Mouse (Mus musculus) embryo, embryonic 11.5 days (tissue): ENCODE results near the gene Arhgap24.

ENCODE experiments used
- DNase-seq: peaks from one replicate; pipeline ENCODE4 v3.0.0-alpha.2; 2012; ENCODE audit warnings: low read depth, low spot score

Arhgap24 gene

GRCm38 (mm10) chr5:102481215-102482211 is at the start of gene Arhgap24:
Gene Arhgap24 (plus strand): TSS chr5:102481391.
- peak; percentile 67 for DNase-seq

- DNase-seq, result no peak
Measured at GRCm38 (mm10) chr5:102434182-102434581, 47.0 kb upstream of the Arhgap24 start.

DNA sequence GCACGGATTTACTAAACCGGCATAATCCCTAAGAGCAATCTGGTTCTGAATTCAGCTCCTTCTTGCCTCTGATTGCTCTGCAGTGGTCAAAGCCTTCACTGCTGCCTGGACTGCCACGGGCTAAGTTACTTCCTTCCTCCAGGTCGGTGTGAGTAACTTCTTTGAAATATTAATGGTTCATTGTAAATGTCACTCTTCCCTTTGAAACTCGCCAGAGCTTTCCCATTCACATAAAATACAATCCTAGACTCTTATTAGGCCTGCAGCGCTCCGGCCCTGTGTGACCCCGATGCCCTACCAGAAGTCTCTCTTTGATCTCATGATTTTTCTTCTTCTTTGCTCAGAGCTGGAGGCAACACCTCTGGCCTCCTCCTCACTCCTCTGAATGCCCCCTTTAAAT is 44.6 kb upstream of the Arhgap24 start:
- no peak for DNase-seq

DNA sequence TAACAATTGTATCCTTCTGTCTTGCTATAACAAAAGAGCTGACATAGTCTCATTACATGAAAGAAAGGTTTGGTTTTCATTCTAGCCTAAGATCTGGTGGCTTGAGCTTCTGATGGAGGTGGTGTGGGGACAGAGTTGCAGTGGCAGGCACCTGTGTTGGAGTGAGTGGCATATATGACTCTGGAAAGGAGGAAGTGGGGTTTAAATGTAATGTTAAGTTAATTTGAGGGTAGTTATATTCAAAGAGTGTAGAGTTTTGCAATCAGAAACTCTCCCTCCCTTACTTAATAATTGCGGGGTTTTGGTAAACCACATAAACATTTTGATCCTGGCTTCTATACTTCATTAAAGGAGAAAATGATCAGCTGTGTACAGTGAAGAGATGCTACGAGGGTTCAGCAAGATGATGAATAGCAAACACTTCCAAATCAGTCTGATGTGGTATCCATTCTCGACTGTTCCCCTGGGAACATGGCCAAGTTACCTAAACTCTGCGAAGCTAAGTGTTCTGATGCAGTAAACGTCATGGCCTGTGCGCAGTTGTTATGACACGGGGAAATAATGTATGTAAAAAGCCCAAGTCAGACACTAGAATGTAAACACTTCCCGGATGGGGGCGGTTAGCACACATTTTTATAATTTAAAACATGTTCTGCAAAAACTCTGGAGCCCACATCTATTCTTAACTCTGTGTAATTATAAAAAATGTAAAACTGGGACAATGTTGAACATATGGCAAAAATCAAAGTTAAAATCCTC is 41.9 kb upstream of the Arhgap24 start:
- no peak for DNase-seq

GRCm38 (mm10) chr5:102447436-102447835 is 33.8 kb upstream of the Arhgap24 start:
- DNase-seq, result no peak

- no peak for DNase-seq
Measured at GRCm38 (mm10) chr5:102450897-102451296, 30.3 kb upstream of the Arhgap24 start.

- DNase-seq, result no peak
Measured at GRCm38 (mm10) chr5:102452079-102452797, 29.0 kb upstream of the Arhgap24 start.

DNA sequence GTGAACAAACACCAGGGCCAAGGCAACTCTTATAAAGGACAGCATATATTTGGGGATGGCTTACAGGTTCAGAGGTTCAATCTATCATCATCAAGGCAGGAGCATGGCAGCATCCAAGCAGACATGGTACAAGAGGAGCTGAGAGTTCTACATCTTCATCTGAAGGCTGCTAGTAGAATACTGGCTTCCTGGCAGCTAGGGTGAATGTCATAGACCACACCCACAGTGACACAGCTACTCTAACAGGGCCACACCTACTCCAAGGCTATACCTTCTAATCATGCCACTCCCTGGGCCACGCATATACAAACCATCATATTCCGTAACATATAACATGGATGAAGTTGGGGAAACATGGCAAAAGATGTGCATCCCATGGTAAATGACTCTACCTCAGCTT is 27.9 kb upstream of the Arhgap24 start:
- no peak for DNase-seq

- DNase-seq, result no peak
Measured at GRCm38 (mm10) chr5:102455247-102455646, 25.9 kb upstream of the Arhgap24 start.

DNA sequence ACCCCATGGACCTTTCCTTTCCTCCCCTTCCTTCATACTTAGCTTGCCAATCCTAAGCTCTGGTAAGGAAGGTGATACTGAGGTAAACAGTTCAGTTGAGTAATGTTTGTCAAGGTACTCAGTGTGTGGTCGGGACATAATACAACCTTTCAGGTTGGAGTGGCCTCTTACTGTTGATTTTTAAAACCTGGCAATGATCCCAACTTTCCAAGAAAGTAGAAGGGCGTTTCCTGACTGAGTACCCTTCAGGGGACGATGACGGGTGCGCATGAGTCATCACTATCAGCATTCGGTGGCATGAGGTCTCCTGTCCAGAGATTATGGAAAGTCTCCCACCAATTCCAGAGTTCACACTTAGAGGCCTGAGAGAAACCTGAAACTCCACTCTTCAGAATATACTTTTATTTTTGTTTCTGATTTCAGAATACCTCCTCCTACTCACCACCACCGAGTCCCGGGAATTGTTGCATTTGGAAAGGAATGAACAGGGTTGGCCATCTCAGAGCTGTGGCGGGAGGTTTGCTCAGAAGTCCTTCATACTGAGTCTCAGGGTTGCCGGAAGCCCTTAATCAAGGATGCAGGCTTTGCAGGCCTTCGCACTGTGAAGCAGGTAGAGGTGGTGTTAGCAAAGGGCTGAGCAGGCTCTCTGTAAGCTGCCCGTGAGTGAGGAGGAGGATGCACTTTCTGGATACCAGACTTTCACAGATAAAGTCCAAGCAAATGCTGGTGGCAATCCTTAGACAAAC is 20.6 kb upstream of the Arhgap24 start:
- no peak for DNase-seq

GRCm38 (mm10) chr5:102462948-102463347 is 18.2 kb upstream of the Arhgap24 start:
- DNase-seq, result no peak

- DNase-seq, result no peak
Measured at GRCm38 (mm10) chr5:102465372-102465771, 15.8 kb upstream of the Arhgap24 start.

DNA sequence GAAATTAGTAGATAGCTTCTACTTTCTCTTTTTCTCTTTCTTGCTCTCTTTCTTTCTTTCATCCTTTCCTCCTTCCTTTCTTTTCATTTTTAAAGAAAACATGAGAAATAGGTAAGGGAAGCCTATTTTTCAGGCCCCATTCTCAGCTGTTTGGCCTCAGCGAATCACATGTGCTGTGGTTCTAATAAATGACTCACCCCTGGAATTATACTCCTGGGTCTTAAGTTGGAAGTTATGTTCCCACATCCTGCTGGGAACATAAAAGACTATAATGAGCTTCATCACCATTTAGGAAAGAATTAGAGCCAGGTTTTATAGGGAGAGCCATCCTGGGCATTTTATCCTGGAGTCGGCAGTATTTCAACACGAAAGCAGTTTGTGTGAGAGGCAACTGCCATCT is 12.9 kb upstream of the Arhgap24 start:
- no peak for DNase-seq

DNA sequence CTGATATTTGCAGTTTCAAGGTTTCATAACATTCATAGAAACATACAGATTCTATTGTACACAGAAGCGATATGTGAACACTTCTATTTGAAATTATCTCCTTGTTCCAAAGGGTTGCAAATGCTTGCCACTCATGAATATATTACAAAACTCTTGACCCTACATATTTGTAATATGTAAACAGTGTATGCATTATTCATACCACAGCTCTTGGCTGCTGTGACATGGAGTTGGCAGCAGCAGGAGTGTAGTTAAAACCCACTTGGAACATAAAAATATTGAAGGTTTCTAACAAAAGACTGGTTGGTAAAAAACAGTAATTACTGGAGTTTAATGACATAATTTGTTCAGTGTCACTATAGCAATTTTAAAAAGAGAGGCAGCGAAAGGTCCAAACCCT is 10.9 kb upstream of the Arhgap24 start:
- DNase-seq, result no peak

- DNase-seq, result no peak
Measured at GRCm38 (mm10) chr5:102478076-102478475, 3.1 kb upstream of the Arhgap24 start.

GRCm38 (mm10) chr5:102483285-102483975 is 2.2 kb downstream of the Arhgap24 start:
- no peak for DNase-seq

DNA sequence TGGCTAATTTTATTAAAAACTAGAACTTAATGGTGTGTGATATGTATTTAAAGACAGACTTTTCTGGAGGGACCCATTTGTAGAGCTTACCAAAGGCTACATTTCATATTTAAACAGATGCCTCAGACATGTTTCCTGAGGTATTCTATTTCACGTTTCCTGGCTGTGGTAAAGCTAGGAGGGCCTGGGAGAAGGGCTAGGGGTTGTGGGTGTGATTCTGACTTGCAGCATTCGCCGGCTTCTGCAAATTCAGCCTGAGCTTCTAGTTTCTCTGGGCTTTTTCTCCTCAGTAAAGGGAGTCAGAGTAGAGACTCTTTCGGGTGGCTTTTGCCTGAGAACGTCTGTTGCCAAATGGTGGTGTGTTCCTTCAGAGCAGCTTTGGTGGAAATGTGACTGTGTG is 10.4 kb downstream of the Arhgap24 start:
- DNase-seq, result no peak

DNA sequence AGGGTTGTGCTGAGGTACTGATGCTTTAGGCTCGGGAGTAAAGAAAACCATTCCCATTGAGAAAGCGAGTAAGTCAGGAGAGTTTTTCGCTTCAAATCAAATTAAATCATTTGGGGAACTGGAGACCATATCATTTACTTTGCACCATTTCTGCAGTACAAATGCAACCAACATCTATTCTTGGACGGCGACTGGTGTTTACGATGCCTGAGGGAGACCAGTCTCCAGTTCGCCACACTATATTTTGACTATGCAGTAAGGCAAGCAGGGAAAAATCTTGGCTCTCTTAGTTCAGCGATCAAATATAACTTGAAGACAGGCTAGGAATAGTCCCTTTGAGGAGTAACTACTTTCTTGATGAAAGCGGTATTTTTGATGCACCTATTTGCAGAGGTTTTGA is 11.0 kb downstream of the Arhgap24 start:
- no peak for DNase-seq

DNA sequence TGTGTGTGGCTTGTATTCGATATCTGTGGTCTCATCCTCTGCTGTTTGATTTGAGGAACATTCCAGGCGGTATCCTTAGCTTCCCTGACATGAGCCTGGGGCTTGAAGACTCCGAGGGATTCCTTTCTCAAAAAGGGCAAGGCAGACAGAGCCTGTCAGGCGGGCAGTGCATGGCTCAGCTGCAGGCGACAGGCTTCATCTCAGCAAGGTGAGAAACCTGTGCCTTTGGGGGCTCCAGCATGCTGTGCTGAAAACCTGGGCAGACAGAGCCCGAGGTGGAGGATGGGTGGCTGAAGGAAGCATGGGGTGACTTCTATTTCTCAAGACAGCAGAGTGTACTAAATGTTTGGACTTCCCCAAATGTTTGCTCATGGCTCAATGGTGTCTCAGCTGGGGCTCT is 13.6 kb downstream of the Arhgap24 start:
- no peak for DNase-seq

DNA sequence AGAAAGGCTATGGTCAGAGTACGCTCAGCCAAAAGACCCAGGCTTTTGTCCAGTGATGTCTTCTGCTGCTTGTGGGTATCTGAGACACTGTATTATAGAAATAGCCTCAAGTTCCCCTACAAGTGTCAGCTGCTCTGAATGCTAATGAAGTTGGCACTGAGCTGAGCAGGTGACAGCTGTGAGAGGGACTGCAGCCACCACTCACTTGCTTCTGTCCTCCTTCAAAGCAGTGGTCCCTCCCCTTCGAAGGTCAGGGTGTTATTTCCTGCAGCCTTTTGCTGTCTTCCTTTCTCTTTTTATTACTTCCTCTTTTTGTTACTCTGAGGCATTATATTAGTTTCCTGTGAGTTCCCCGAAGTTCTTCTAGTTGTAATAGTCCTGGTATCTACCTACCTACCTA is 16.0 kb downstream of the Arhgap24 start:
- no peak for DNase-seq

DNA sequence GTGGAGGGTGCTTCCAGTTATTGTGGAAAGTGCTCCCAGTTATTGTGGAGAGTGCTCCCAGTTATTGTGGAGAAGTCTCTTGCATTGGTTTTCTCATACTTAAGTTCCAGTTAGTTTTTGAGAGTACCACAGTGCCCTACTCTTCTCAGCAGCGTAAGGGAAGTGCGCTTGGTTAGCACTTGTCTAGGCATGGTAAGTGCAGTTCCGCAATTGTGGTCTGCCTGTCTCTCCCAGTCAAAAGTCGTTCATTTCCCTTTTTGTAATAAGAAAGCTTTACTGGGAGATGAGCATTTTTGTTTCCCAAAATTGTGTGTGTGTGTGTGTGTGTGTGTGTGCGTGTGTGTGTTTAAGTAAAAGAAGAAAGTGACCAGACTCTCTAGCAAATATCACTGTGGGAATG is 17.6 kb downstream of the Arhgap24 start:
- DNase-seq, result no peak
